Mouse (Mus musculus): ENCODE results near the gene Vil1. TPM values are rescaled to one million over a fixed set of nuclear protein-coding genes. Genes with fewer than 3 reads are reported as not detected.

The Vil1 gene
- polyA plus RNA-seq, 1 experiment from 2014 or later: 0.19 TPM

- peak overlapping the region; percentile 56 for H3K4me2 ChIP-seq (ENCODE audit: low read depth, low read length)
- no peak overlapping the region for H3K4me3 ChIP-seq (ENCODE audit: low read depth, low read length)
- ATAC-seq: no peak
- H3K36me3 ChIP-seq (replicated peaks; ENCODE audit: insufficient read depth, low read length): no peaks in the 10 kb centered on the region
- no peaks in the 10 kb centered on the region for H3K27me3 ChIP-seq (ENCODE audit: insufficient read depth, low read length)
- H3K27ac ChIP-seq (ENCODE audit: low read depth): 0 out of 2 replicates have a peak overlapping the region, but pooled peaks have one; percentile 18
- 0 out of 2 replicates have a peak overlapping the region, but pooled peaks have one; percentile 3 for H3K9ac ChIP-seq (replicated peaks)
- no peak for DNase-seq
- H3K4me1 ChIP-seq (ENCODE audit: insufficient read depth): peaks cover 24% of the 10 kb centered on the region
- WGBS (ENCODE audit: insufficient replicate concordance): 65% methylated on average over 4 of the region's 4 CpGs
- TF ChIP-seq CTCF (IDR thresholded peaks at IDR 0.05; ENCODE audit: low read depth): no peak
- TF ChIP-seq EP300 (IDR thresholded peaks at IDR 0.05; ENCODE audit: low read depth): no peak
- no peaks in the 10 kb centered on the region for H3K9me3 ChIP-seq (ENCODE audit: low read length)
Measured at GRCm38 (mm10) chr1:74376396-74376795, 32.8 kb upstream of the Vil1 start.

- H3K27ac ChIP-seq (ENCODE audit: low read depth): peak overlapping the region; percentile 70
- no peak overlapping the region for H3K4me3 ChIP-seq (ENCODE audit: low read depth, low read length)
- TF ChIP-seq CTCF (IDR thresholded peaks at IDR 0.05; ENCODE audit: low read depth): no peak
- TF ChIP-seq EP300 (IDR thresholded peaks at IDR 0.05; ENCODE audit: low read depth): no peak
- H3K9ac ChIP-seq (replicated peaks): no peak overlapping the region
- WGBS (ENCODE audit: insufficient replicate concordance): 58% methylated on average over 7 of the region's 7 CpGs
- H3K27me3 ChIP-seq (ENCODE audit: insufficient read depth, low read length): no peaks in the 10 kb centered on the region
- peaks cover 30% of the 10 kb centered on the region for H3K4me1 ChIP-seq (ENCODE audit: insufficient read depth)
- H3K4me2 ChIP-seq (ENCODE audit: low read depth, low read length): no peak overlapping the region
- H3K9me3 ChIP-seq (ENCODE audit: low read length): no peaks in the 10 kb centered on the region
- H3K36me3 ChIP-seq (replicated peaks; ENCODE audit: insufficient read depth, low read length): no peaks in the 10 kb centered on the region
- ATAC-seq (peak; percentile 74), DNase-seq (peak; percentile 70)
Measured at GRCm38 (mm10) chr1:74379058-74379504, 30.1 kb upstream of the Vil1 start.

GRCm38 (mm10) chr1:74380484-74380883 lies 28.7 kb upstream of the Vil1 start:
- H3K36me3 ChIP-seq (replicated peaks; ENCODE audit: insufficient read depth, low read length): no peaks in the 10 kb centered on the region
- no peak for TF ChIP-seq CTCF (IDR thresholded peaks at IDR 0.05; ENCODE audit: low read depth)
- TF ChIP-seq EP300 (IDR thresholded peaks at IDR 0.05; ENCODE audit: low read depth): no peak
- H3K27me3 ChIP-seq (ENCODE audit: insufficient read depth, low read length): no peaks in the 10 kb centered on the region
- no peak overlapping the region for H3K4me3 ChIP-seq (ENCODE audit: low read depth, low read length)
- H3K27ac ChIP-seq (ENCODE audit: low read depth): no peak overlapping the region
- DNase-seq (no peak), ATAC-seq (no peak)
- no peak overlapping the region for H3K4me2 ChIP-seq (ENCODE audit: low read depth, low read length)
- no peaks in the 10 kb centered on the region for H3K9me3 ChIP-seq (ENCODE audit: low read length)
- WGBS (ENCODE audit: insufficient replicate concordance): 74% methylated on average over 5 of the region's 5 CpGs
- H3K9ac ChIP-seq (replicated peaks): no peak overlapping the region
- peaks cover 22% of the 10 kb centered on the region for H3K4me1 ChIP-seq (ENCODE audit: insufficient read depth)

GRCm38 (mm10) chr1:74381588-74382021 lies 27.6 kb upstream of the Vil1 start:
- ATAC-seq (peak; percentile 21; the same call in 1 of the 2 replicates), DNase-seq (no peak)
- Histone ChIP-seq H3K4me1 (ENCODE audit: insufficient read depth) (peaks cover 18% of the 10 kb centered on the region), H3K4me3 (ENCODE audit: low read depth, low read length) (no peak overlapping the region), H3K27me3 (ENCODE audit: insufficient read depth, low read length) (no peaks in the 10 kb centered on the region), H3K4me2 (ENCODE audit: low read depth, low read length) (no peak overlapping the region), H3K36me3 (replicated peaks; ENCODE audit: insufficient read depth, low read length) (no peaks in the 10 kb centered on the region), H3K9ac (replicated peaks) (no peak overlapping the region), H3K9me3 (ENCODE audit: low read length) (no peaks in the 10 kb centered on the region), H3K27ac (ENCODE audit: low read depth) (no peak overlapping the region)
- 48% methylated on average over 10 of the region's 10 CpGs for WGBS (ENCODE audit: insufficient replicate concordance)
- TF ChIP-seq CTCF (IDR thresholded peaks at IDR 0.05; ENCODE audit: low read depth): no peak
- no peak for TF ChIP-seq EP300 (IDR thresholded peaks at IDR 0.05; ENCODE audit: low read depth)

- no peak for ATAC-seq
- TF ChIP-seq CTCF (IDR thresholded peaks at IDR 0.05; ENCODE audit: low read depth) (no peak), EP300 (IDR thresholded peaks at IDR 0.05; ENCODE audit: low read depth) (no peak)
- 76% methylated on average over 13 of the region's 13 CpGs for WGBS (ENCODE audit: insufficient replicate concordance)
Measured at GRCm38 (mm10) chr1:74383385-74383784, 25.8 kb upstream of the Vil1 start.

GRCm38 (mm10) chr1:74384525-74384924 lies 24.7 kb upstream of the Vil1 start:
- Histone ChIP-seq H3K9me3 (ENCODE audit: low read length) (no peaks in the 10 kb centered on the region), H3K36me3 (replicated peaks; ENCODE audit: insufficient read depth, low read length) (no peaks in the 10 kb centered on the region), H3K9ac (replicated peaks) (no peak overlapping the region), H3K4me1 (ENCODE audit: insufficient read depth) (peaks cover 25% of the 10 kb centered on the region), H3K27me3 (ENCODE audit: insufficient read depth, low read length) (no peaks in the 10 kb centered on the region), H3K4me2 (ENCODE audit: low read depth, low read length) (no peak overlapping the region), H3K4me3 (ENCODE audit: low read depth, low read length) (no peak overlapping the region), H3K27ac (ENCODE audit: low read depth) (no peak overlapping the region)
- no peak for ATAC-seq
- WGBS (ENCODE audit: insufficient replicate concordance): 71% methylated on average over 8 of the region's 8 CpGs
- DNase-seq: no peak
- TF ChIP-seq CTCF (IDR thresholded peaks at IDR 0.05; ENCODE audit: low read depth): no peak
- TF ChIP-seq EP300 (IDR thresholded peaks at IDR 0.05; ENCODE audit: low read depth): no peak

More at GRCm38 (mm10) chr1:74383385-74383784, 25.8 kb upstream of the Vil1 start:
- Histone ChIP-seq H3K36me3 (replicated peaks; ENCODE audit: insufficient read depth, low read length) (no peaks in the 10 kb centered on the region), H3K9me3 (ENCODE audit: low read length) (no peaks in the 10 kb centered on the region), H3K27ac (ENCODE audit: low read depth) (no peak overlapping the region), H3K4me1 (ENCODE audit: insufficient read depth) (peaks cover 25% of the 10 kb centered on the region), H3K9ac (replicated peaks) (no peak overlapping the region), H3K4me2 (ENCODE audit: low read depth, low read length) (no peak overlapping the region), H3K4me3 (ENCODE audit: low read depth, low read length) (no peak overlapping the region), H3K27me3 (ENCODE audit: insufficient read depth, low read length) (no peaks in the 10 kb centered on the region)
- no peak for DNase-seq

Measured in liver, postnatal 0 days (tissue).